8 mouse cellular contexts compared by ENCODE assay signal in genomic region chr11:97702393-97702745, GRCm38 (mm10). TPM values are rescaled to one million over a fixed set of nuclear protein-coding genes. Genes with fewer than 3 reads are reported as not detected.
DNase-seq lines count a peak whose midpoint lies in the region; ATAC-seq lines count a peak whose summit lies in the region.

No protein-coding gene starts in this region.

- 1% methylated on average over 24 of the region's 24 CpGs for WGBS in embryonic facial prominence, embryonic 15.5 days
- WGBS in heart, embryonic 11.5 days (ENCODE audit: insufficient replicate concordance) = under 1% methylated on average over 24 of the region's 24 CpGs
- 0% methylated on average over 24 of the region's 24 CpGs for WGBS in kidney, embryonic 16.5 days
- WGBS in liver, embryonic 12.5 days (ENCODE audit: insufficient replicate concordance) = under 1% methylated on average over 24 of the region's 24 CpGs

- H3K9ac ChIP-seq in embryonic facial prominence, embryonic 15.5 days = peak overlapping the region; percentile 63
- peak overlapping the region; percentile 78 for H3K9ac ChIP-seq in heart, embryonic 11.5 days (ENCODE audit: low read depth, low read length)
- H3K9ac ChIP-seq in kidney, embryonic 16.5 days (replicated peaks; ENCODE audit: low read length) = peak overlapping the region; percentile 70
- H3K9ac ChIP-seq in liver, embryonic 12.5 days = peak overlapping the region; percentile 75

- peak; percentile 92 for DNase-seq in A20 (ENCODE audit: low read depth, low spot score)
- peak; percentile 82 to 86 for DNase-seq in adrenal gland, postnatal 4 days (ENCODE audit: low spot score in 2 of 2)
- DNase-seq in naive thymus-derived CD4-positive, alpha-beta T cell, adult 2 months (ENCODE audit: low read depth) = peak; percentile 95
- DNase-seq in splenic B cell, adult 2 months (ENCODE audit: low read depth, low spot score) = peak; percentile 95

- peaks cover 41% of the 10 kb centered on the region for H3K4me1 ChIP-seq in embryonic facial prominence, embryonic 15.5 days
- H3K4me1 ChIP-seq in heart, embryonic 11.5 days (ENCODE audit: control insufficient read depth, insufficient read depth, low read length) = peaks cover 29% of the 10 kb centered on the region
- peaks cover 35% of the 10 kb centered on the region for H3K4me1 ChIP-seq in kidney, embryonic 16.5 days (ENCODE audit: insufficient read depth, low read length)
- H3K4me1 ChIP-seq in liver, embryonic 12.5 days = peaks cover 68% of the 10 kb centered on the region

- peak overlapping the region; percentile 92 for H3K27ac ChIP-seq in embryonic facial prominence, embryonic 15.5 days (replicated peaks)
- H3K27ac ChIP-seq in heart, embryonic 11.5 days (ENCODE audit: low read depth, low read length) = peak overlapping the region; percentile 74
- peak overlapping the region; percentile 90 for H3K27ac ChIP-seq in kidney, embryonic 16.5 days (ENCODE audit: low read length)
- H3K27ac ChIP-seq in liver, embryonic 12.5 days = peak overlapping the region; percentile 68

- H3K4me2 ChIP-seq in embryonic facial prominence, embryonic 15.5 days (replicated peaks) = peak overlapping the region; percentile 79
- peak overlapping the region; percentile 98 for H3K4me2 ChIP-seq in heart, embryonic 11.5 days
- peak overlapping the region; percentile 80 for H3K4me2 ChIP-seq in kidney, embryonic 16.5 days (replicated peaks; ENCODE audit: low read depth, low read length)
- peak overlapping the region; percentile 96 for H3K4me2 ChIP-seq in liver, embryonic 12.5 days

- ATAC-seq in embryonic facial prominence, embryonic 15.5 days (ENCODE audit: insufficient number of reproducible peaks, low FRiP score, low TSS enrichment, low read depth) = no peak
- ATAC-seq in heart, embryonic 11.5 days (replicated peaks; ENCODE audit: insufficient number of reproducible peaks, low FRiP score, low TSS enrichment) = no peak
- ATAC-seq in kidney, embryonic 16.5 days (ENCODE audit: low FRiP score, low TSS enrichment) = no peak
- no peak for ATAC-seq in liver, embryonic 12.5 days

- H3K36me3 ChIP-seq in embryonic facial prominence, embryonic 15.5 days = peaks cover 15% of the 10 kb centered on the region
- H3K36me3 ChIP-seq in heart, embryonic 11.5 days (ENCODE audit: control insufficient read depth, insufficient read depth, low read length) = peaks cover 13% of the 10 kb centered on the region
- peaks cover 17% of the 10 kb centered on the region for H3K36me3 ChIP-seq in kidney, embryonic 16.5 days (ENCODE audit: insufficient read depth, low read length)
- peaks cover 32% of the 10 kb centered on the region for H3K36me3 ChIP-seq in liver, embryonic 12.5 days
- peaks cover 3% of the 10 kb centered on the region; the same call in 1 of the 2 replicates for H3K36me3 ChIP-seq in splenic B cell, adult 2 months (ENCODE audit: control insufficient read depth, insufficient read depth, low read length, poor library complexity, severe bottlenecking)

- no peaks in the 10 kb centered on the region for H3K9me3 ChIP-seq in embryonic facial prominence, embryonic 15.5 days (replicated peaks)
- no peaks in the 10 kb centered on the region for H3K9me3 ChIP-seq in heart, embryonic 11.5 days (replicated peaks; ENCODE audit: control insufficient read depth, low read length)
- no peaks in the 10 kb centered on the region for H3K9me3 ChIP-seq in kidney, embryonic 16.5 days (ENCODE audit: low read length)
- no peaks in the 10 kb centered on the region for H3K9me3 ChIP-seq in liver, embryonic 12.5 days (replicated peaks)

- no peaks in the 10 kb centered on the region for H3K27me3 ChIP-seq in embryonic facial prominence, embryonic 15.5 days
- no peaks in the 10 kb centered on the region for H3K27me3 ChIP-seq in heart, embryonic 11.5 days (ENCODE audit: control insufficient read depth, insufficient read depth, low read length)
- no peaks in the 10 kb centered on the region for H3K27me3 ChIP-seq in kidney, embryonic 16.5 days (ENCODE audit: insufficient read depth, low read length)
- H3K27me3 ChIP-seq in liver, embryonic 12.5 days (replicated peaks) = peaks cover 48% of the 10 kb centered on the region
- 0 out of 2 replicates have a peak, but pooled peaks cover 2% of the 10 kb centered on the region for H3K27me3 ChIP-seq in splenic B cell, adult 2 months (ENCODE audit: control insufficient read depth, insufficient read depth, low read length, poor library complexity, severe bottlenecking)

- peak overlapping the region; percentile 87 for H3K4me3 ChIP-seq in embryonic facial prominence, embryonic 15.5 days (replicated peaks)
- H3K4me3 ChIP-seq in heart, embryonic 11.5 days (ENCODE audit: low read depth, low read length) = peak overlapping the region; percentile 94
- peak overlapping the region; percentile 96 for H3K4me3 ChIP-seq in kidney, embryonic 16.5 days (ENCODE audit: low read length)
- peak overlapping the region; percentile 89 for H3K4me3 ChIP-seq in liver, embryonic 12.5 days

RNA-seq across cellular contexts. Expression of gene Psmb3, which starts 0.8 kb away (rescaled TPM):
- 100 to 1,000 TPM; 193 to 221 TPM for total RNA-seq in adrenal gland, postnatal 4 days (2021)
- polyA plus RNA-seq in embryonic facial prominence, embryonic 15.5 days (2015; fragmentation: Nextera tagmentation; extraction: Ambion mirVana) = 440 and 475 TPM in 2 replicates
- polyA plus RNA-seq in heart, embryonic 11.5 days (2014; fragmentation: Nextera tagmentation; extraction: Ambion mirVana) = 416 and 447 TPM in 2 replicates
- 478 and 503 TPM in 2 replicates for polyA plus RNA-seq in kidney, embryonic 16.5 days (2015; fragmentation: Nextera tagmentation; extraction: Ambion mirVana)
- polyA plus RNA-seq in liver, embryonic 12.5 days (2016; fragmentation: Nextera tagmentation; extraction: Ambion mirVana) = 364 and 370 TPM in 2 replicates

RNA-seq across cellular contexts. Expression of gene Pcgf2, which starts 2.1 kb away (rescaled TPM):
- total RNA-seq in adrenal gland, postnatal 4 days (2021) = 10 to 100 TPM; 69.9 to 71.5 TPM
- 12.0 and 12.6 TPM in 2 replicates for polyA plus RNA-seq in embryonic facial prominence, embryonic 15.5 days (2015; fragmentation: Nextera tagmentation; extraction: Ambion mirVana)
- polyA plus RNA-seq in heart, embryonic 11.5 days (2014; fragmentation: Nextera tagmentation; extraction: Ambion mirVana) = 10.3 and 16.4 TPM in 2 replicates
- polyA plus RNA-seq in kidney, embryonic 16.5 days (2015; fragmentation: Nextera tagmentation; extraction: Ambion mirVana) = 12.3 and 16.3 TPM in 2 replicates
- 5.0 and 5.1 TPM in 2 replicates for polyA plus RNA-seq in liver, embryonic 12.5 days (2016; fragmentation: Nextera tagmentation; extraction: Ambion mirVana)

RNA-seq across cellular contexts. Expression of gene Cisd3, which starts 16.7 kb away (rescaled TPM):
- 100 to 1,000 TPM; 105 to 109 TPM for total RNA-seq in adrenal gland, postnatal 4 days (2021)
- 30.7 and 32.7 TPM in 2 replicates for polyA plus RNA-seq in embryonic facial prominence, embryonic 15.5 days (2015; fragmentation: Nextera tagmentation; extraction: Ambion mirVana)
- 45.8 and 52.3 TPM in 2 replicates for polyA plus RNA-seq in heart, embryonic 11.5 days (2014; fragmentation: Nextera tagmentation; extraction: Ambion mirVana)
- 47.3 and 53.1 TPM in 2 replicates for polyA plus RNA-seq in kidney, embryonic 16.5 days (2015; fragmentation: Nextera tagmentation; extraction: Ambion mirVana)
- polyA plus RNA-seq in liver, embryonic 12.5 days (2016; fragmentation: Nextera tagmentation; extraction: Ambion mirVana) = 12.6 and 14.7 TPM in 2 replicates

RNA-seq across cellular contexts. Expression of gene Mllt6, which starts 39.2 kb away (rescaled TPM):
- 10 to 100 TPM; 49.0 to 59.7 TPM for total RNA-seq in adrenal gland, postnatal 4 days (2021)
- polyA plus RNA-seq in embryonic facial prominence, embryonic 15.5 days (2015; fragmentation: Nextera tagmentation; extraction: Ambion mirVana) = 2.6 and 3.2 TPM in 2 replicates
- polyA plus RNA-seq in heart, embryonic 11.5 days (2014; fragmentation: Nextera tagmentation; extraction: Ambion mirVana) = 2.9 and 3.3 TPM in 2 replicates
- polyA plus RNA-seq in kidney, embryonic 16.5 days (2015; fragmentation: Nextera tagmentation; extraction: Ambion mirVana) = 4.1 and 5.5 TPM in 2 replicates
- polyA plus RNA-seq in liver, embryonic 12.5 days (2016; fragmentation: Nextera tagmentation; extraction: Ambion mirVana) = 0.32 and 0.33 TPM in 2 replicates

RNA-seq across cellular contexts. Expression of gene Pip4k2b, which starts 42.1 kb away (rescaled TPM):
- 10 to 100 TPM; 36.0 to 39.1 TPM for total RNA-seq in adrenal gland, postnatal 4 days (2021)
- polyA plus RNA-seq in embryonic facial prominence, embryonic 15.5 days (2015; fragmentation: Nextera tagmentation; extraction: Ambion mirVana) = 1.7 and 2.0 TPM in 2 replicates
- 0.70 and 1.2 TPM in 2 replicates for polyA plus RNA-seq in heart, embryonic 11.5 days (2014; fragmentation: Nextera tagmentation; extraction: Ambion mirVana)
- polyA plus RNA-seq in kidney, embryonic 16.5 days (2015; fragmentation: Nextera tagmentation; extraction: Ambion mirVana) = 1.7 and 1.8 TPM in 2 replicates
- polyA plus RNA-seq in liver, embryonic 12.5 days (2016; fragmentation: Nextera tagmentation; extraction: Ambion mirVana) = 0.92 and 1.1 TPM in 2 replicates
